Mouse (Mus musculus): ENCODE measurements around the gene Mlst8.
"Not testable (repeated sequence)": the region's sequence is repeated elsewhere in the genome, so short reads cannot be mapped to it uniquely, and the experiment has no call there.

GRCm38 (mm10) chr17:24425326-24425725 is 53.6 kb downstream of the Mlst8 start:
- TF ChIP-seq GATA1 (IDR thresholded peaks at IDR 0.05; ENCODE audit: borderline replicate concordance, low read length); CTCF (IDR thresholded peaks at IDR 0.05; ENCODE audit: low read depth, low read length): not testable (repeated sequence)
